21 mouse cellular contexts compared by ENCODE assay signal in the genomic region with DNA sequence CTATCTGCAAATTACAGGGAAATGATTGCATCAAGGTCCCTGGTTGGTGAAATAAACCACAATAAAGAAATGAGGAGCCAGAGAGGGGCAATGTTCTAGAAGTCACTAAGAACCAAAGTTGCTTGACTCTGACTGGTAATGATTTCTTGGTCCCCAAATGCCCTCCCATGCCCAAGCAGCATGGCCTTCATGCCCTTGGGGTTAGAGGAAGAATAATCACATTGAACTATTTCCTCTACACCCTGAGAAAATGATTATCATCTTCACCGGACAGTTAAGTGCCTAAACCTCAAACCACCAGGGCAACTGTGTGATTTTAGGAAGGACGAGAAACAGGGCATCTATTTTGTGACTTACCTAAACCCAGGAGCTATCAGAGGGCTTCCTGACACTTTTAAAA. TPM values are rescaled to one million over a fixed set of nuclear protein-coding genes. Genes with fewer than 3 reads are reported as not detected.
"Had no signal": no experiment of that assay in that cellular context is flagged by ENCODE, and none has a peak within 500 bp of the region (broad histone marks: within the 10 kb centered on the region; RNA-seq: fewer than 3 reads in every experiment).

No protein-coding gene starts in this region.

- H3K4me2 ChIP-seq: lung, embryonic 14.5 days; midbrain, embryonic 12.5 days; neural tube, embryonic 13.5 days; neural tube, embryonic 15.5 days; stomach, embryonic 15.5 days had no signal

- H3K4me3 ChIP-seq: midbrain, embryonic 10.5 days; midbrain, embryonic 12.5 days; myocyte; neural tube, embryonic 13.5 days; neural tube, embryonic 15.5 days; stomach, embryonic 15.5 days had no signal

- H3K9ac ChIP-seq: lung, embryonic 14.5 days; midbrain, embryonic 12.5 days; neural tube, embryonic 13.5 days; neural tube, embryonic 15.5 days; stomach, embryonic 15.5 days had no signal

- H3K9me3 ChIP-seq: midbrain, embryonic 10.5 days; midbrain, embryonic 12.5 days; neural tube, embryonic 13.5 days; neural tube, embryonic 15.5 days; stomach, embryonic 15.5 days had no signal

- H3K36me3 ChIP-seq: midbrain, embryonic 10.5 days; midbrain, embryonic 12.5 days; neural tube, embryonic 13.5 days; neural tube, embryonic 15.5 days; stomach, embryonic 15.5 days had no signal

- H3K27ac ChIP-seq: macrophage; midbrain, embryonic 10.5 days; midbrain, embryonic 12.5 days; neural tube, embryonic 13.5 days; neural tube, embryonic 15.5 days; stomach, embryonic 15.5 days; stomach, postnatal 0 days had no signal

- ATAC-seq: midbrain, embryonic 16.5 days had no signal

- H3K27me3 ChIP-seq: midbrain, embryonic 12.5 days; neural tube, embryonic 13.5 days; neural tube, embryonic 15.5 days; stomach, embryonic 15.5 days had no signal

- H3K4me1 ChIP-seq: midbrain, embryonic 10.5 days; midbrain, embryonic 12.5 days; neural tube, embryonic 13.5 days; neural tube, embryonic 15.5 days; stomach, embryonic 15.5 days had no signal

- DNase-seq: lung, adult 18-20 months; lung, embryonic 14.5 days; lung, postnatal 14 days; lung, postnatal 36 days; midbrain, embryonic 14.5 days; retina, postnatal 1 day; right cerebral cortex, adult 18-20 months; right cerebral cortex, postnatal 14 days; thymus, adult 2 months; thymus, postnatal 25 days; thymus, postnatal 4 days had no signal

RNA-seq across cellular contexts. Expression of gene Irf4, which starts 27.0 kb away (rescaled TPM):
- polyA plus RNA-seq: midbrain, embryonic 10.5 days; neural tube, embryonic 11.5 days had no signal
